Mouse (Mus musculus): ENCODE results near the gene Serpine3. TPM values are rescaled to one million over a fixed set of nuclear protein-coding genes. Genes with fewer than 3 reads are reported as not detected.

Gene Serpine3
- polyA plus RNA-seq, 1 experiment from 2014 or later, result not detected

- no peak overlapping the region for H3K4me2 ChIP-seq (ENCODE audit: low read depth, severe bottlenecking)
- no peak overlapping the region for H3K4me3 ChIP-seq (ENCODE audit: low read depth, low read length)
- no peak overlapping the region for H3K9ac ChIP-seq (ENCODE audit: low read length)
- WGBS, result 90% methylated on average over 2 of the region's 2 CpGs
- no peaks in the 10 kb centered on the region for H3K9me3 ChIP-seq (ENCODE audit: control insufficient read depth, low read length)
- no peak for ATAC-seq (ENCODE audit: insufficient number of reproducible peaks, low FRiP score, low TSS enrichment, low read depth)
- no peak for DNase-seq (ENCODE audit: low spot score)
- H3K27me3 ChIP-seq (ENCODE audit: control insufficient read depth, insufficient read depth, low read length), result no peaks in the 10 kb centered on the region
- H3K27ac ChIP-seq (replicated peaks; ENCODE audit: low read depth, low read length), result no peak overlapping the region
- no peaks in the 10 kb centered on the region; the same call in 1 of the 2 replicates for H3K36me3 ChIP-seq (ENCODE audit: control insufficient read depth, insufficient read depth, low read length)
- no peaks in the 10 kb centered on the region for H3K4me1 ChIP-seq (ENCODE audit: control insufficient read depth, insufficient read depth, low read length)
Measured at GRCm38 (mm10) chr14:62718161-62718560, 54.7 kb downstream of the Serpine3 start.

GRCm38 (mm10) chr14:62721625-62722024 is 58.2 kb downstream of the Serpine3 start:
- 95% methylated on average over 1 of the region's 1 CpGs for WGBS
- Histone ChIP-seq H3K36me3 (ENCODE audit: control insufficient read depth, insufficient read depth, low read length) (no peaks in the 10 kb centered on the region), H3K4me3 (ENCODE audit: low read depth, low read length) (no peak overlapping the region), H3K9me3 (ENCODE audit: control insufficient read depth, low read length) (no peaks in the 10 kb centered on the region), H3K9ac (ENCODE audit: low read length) (no peak overlapping the region), H3K4me1 (ENCODE audit: control insufficient read depth, insufficient read depth, low read length) (no peaks in the 10 kb centered on the region), H3K27me3 (ENCODE audit: control insufficient read depth, insufficient read depth, low read length) (no peaks in the 10 kb centered on the region), H3K27ac (replicated peaks; ENCODE audit: low read depth, low read length) (no peak overlapping the region), H3K4me2 (ENCODE audit: low read depth, severe bottlenecking) (no peak overlapping the region)
- DNase-seq (ENCODE audit: low spot score) (no peak), ATAC-seq (ENCODE audit: insufficient number of reproducible peaks, low FRiP score, low TSS enrichment, low read depth) (no peak)

- no peak overlapping the region for H3K4me2 ChIP-seq (ENCODE audit: low read depth, severe bottlenecking)
- H3K4me3 ChIP-seq (ENCODE audit: low read depth, low read length), result no peak overlapping the region
- no peak for ATAC-seq (ENCODE audit: insufficient number of reproducible peaks, low FRiP score, low TSS enrichment, low read depth)
- H3K36me3 ChIP-seq (ENCODE audit: control insufficient read depth, insufficient read depth, low read length), result no peaks in the 10 kb centered on the region
- no peaks in the 10 kb centered on the region for H3K4me1 ChIP-seq (ENCODE audit: control insufficient read depth, insufficient read depth, low read length)
- no peak for DNase-seq (ENCODE audit: low spot score)
- H3K9ac ChIP-seq (ENCODE audit: low read length), result no peak overlapping the region
- H3K9me3 ChIP-seq (ENCODE audit: control insufficient read depth, low read length), result no peaks in the 10 kb centered on the region
- no peak overlapping the region for H3K27ac ChIP-seq (replicated peaks; ENCODE audit: low read depth, low read length)
- H3K27me3 ChIP-seq (ENCODE audit: control insufficient read depth, insufficient read depth, low read length), result no peaks in the 10 kb centered on the region
Measured at GRCm38 (mm10) chr14:62724560-62724959, 61.1 kb downstream of the Serpine3 start.

- 76% methylated on average over 1 of the region's 1 CpGs for WGBS
Measured at GRCm38 (mm10) chr14:62731902-62732301, 68.4 kb downstream of the Serpine3 start.

GRCm38 (mm10) chr14:62733666-62734065 is 70.2 kb downstream of the Serpine3 start:
- ATAC-seq (ENCODE audit: insufficient number of reproducible peaks, low FRiP score, low TSS enrichment, low read depth) (no peak), DNase-seq (ENCODE audit: low spot score) (no peak)
- H3K9ac ChIP-seq (ENCODE audit: low read length), result no peak overlapping the region
- H3K4me3 ChIP-seq (ENCODE audit: low read depth, low read length), result no peak overlapping the region
- H3K36me3 ChIP-seq (ENCODE audit: control insufficient read depth, insufficient read depth, low read length), result peaks cover 3% of the 10 kb centered on the region; the same call in 1 of the 2 replicates
- 91% methylated on average over 2 of the region's 2 CpGs for WGBS
- no peaks in the 10 kb centered on the region for H3K4me1 ChIP-seq (ENCODE audit: control insufficient read depth, insufficient read depth, low read length)
- no peaks in the 10 kb centered on the region for H3K27me3 ChIP-seq (ENCODE audit: control insufficient read depth, insufficient read depth, low read length)
- H3K9me3 ChIP-seq (ENCODE audit: control insufficient read depth, low read length), result no peaks in the 10 kb centered on the region
- no peak overlapping the region for H3K27ac ChIP-seq (replicated peaks; ENCODE audit: low read depth, low read length)
- no peak overlapping the region for H3K4me2 ChIP-seq (ENCODE audit: low read depth, severe bottlenecking)

More at GRCm38 (mm10) chr14:62731902-62732301, 68.4 kb downstream of the Serpine3 start:
- Histone ChIP-seq H3K36me3 (ENCODE audit: control insufficient read depth, insufficient read depth, low read length) (peaks cover 3% of the 10 kb centered on the region; the same call in 1 of the 2 replicates), H3K27ac (replicated peaks; ENCODE audit: low read depth, low read length) (no peak overlapping the region), H3K4me2 (ENCODE audit: low read depth, severe bottlenecking) (no peak overlapping the region), H3K9ac (ENCODE audit: low read length) (no peak overlapping the region), H3K9me3 (ENCODE audit: control insufficient read depth, low read length) (no peaks in the 10 kb centered on the region), H3K4me3 (ENCODE audit: low read depth, low read length) (no peak overlapping the region), H3K4me1 (ENCODE audit: control insufficient read depth, insufficient read depth, low read length) (no peaks in the 10 kb centered on the region), H3K27me3 (ENCODE audit: control insufficient read depth, insufficient read depth, low read length) (no peaks in the 10 kb centered on the region)
- no peak for ATAC-seq (ENCODE audit: insufficient number of reproducible peaks, low FRiP score, low TSS enrichment, low read depth)
- no peak for DNase-seq (ENCODE audit: low spot score)

- peaks cover 3% of the 10 kb centered on the region; the same call in 1 of the 2 replicates for H3K36me3 ChIP-seq (ENCODE audit: control insufficient read depth, insufficient read depth, low read length)
- DNase-seq (ENCODE audit: low spot score), result no peak
- no peak overlapping the region for H3K27ac ChIP-seq (replicated peaks; ENCODE audit: low read depth, low read length)
- ATAC-seq (ENCODE audit: insufficient number of reproducible peaks, low FRiP score, low TSS enrichment, low read depth), result no peak
- H3K4me1 ChIP-seq (ENCODE audit: control insufficient read depth, insufficient read depth, low read length), result no peaks in the 10 kb centered on the region
- H3K27me3 ChIP-seq (ENCODE audit: control insufficient read depth, insufficient read depth, low read length), result no peaks in the 10 kb centered on the region
- H3K4me3 ChIP-seq (ENCODE audit: low read depth, low read length), result no peak overlapping the region
- 83% methylated on average over 1 of the region's 1 CpGs for WGBS
- no peak overlapping the region for H3K4me2 ChIP-seq (ENCODE audit: low read depth, severe bottlenecking)
- H3K9me3 ChIP-seq (ENCODE audit: control insufficient read depth, low read length), result no peaks in the 10 kb centered on the region
- H3K9ac ChIP-seq (ENCODE audit: low read length), result no peak overlapping the region
Measured at GRCm38 (mm10) chr14:62735646-62736045, 72.2 kb downstream of the Serpine3 start.

Other genes with a start within 250 kb of the Serpine3 start
- 0.05 and 0.20 TPM in 2 replicates for gene Gucy1b2, start 207.4 kb upstream of the Serpine3 start, polyA plus RNA-seq (2014; fragmentation: Nextera tagmentation; extraction: Ambion mirVana)
- gene Fam124a, start 107.9 kb upstream of the Serpine3 start, polyA plus RNA-seq (2014; fragmentation: Nextera tagmentation; extraction: Ambion mirVana), result 0.36 and 0.60 TPM in 2 replicates
- not detected in 2 replicates for gene Gm4131, start 96.7 kb upstream of the Serpine3 start, polyA plus RNA-seq (2014; fragmentation: Nextera tagmentation; extraction: Ambion mirVana)
- 29.6 and 31.1 TPM in 2 replicates for gene Ints6, start 97.5 kb downstream of the Serpine3 start, polyA plus RNA-seq (2014; fragmentation: Nextera tagmentation; extraction: Ambion mirVana)
- 12.0 and 13.7 TPM in 2 replicates for gene Wdfy2, start 174.0 kb downstream of the Serpine3 start, polyA plus RNA-seq (2014; fragmentation: Nextera tagmentation; extraction: Ambion mirVana)